Mouse (Mus musculus) intestine, embryonic 15.5 days (tissue): Measurements from ENCODE around the gene Tmem120b. TPM values are rescaled to one million over a fixed set of nuclear protein-coding genes. Genes with fewer than 3 reads are reported as not detected.

Source experiments
- ATAC-seq: fragments of 200-750 bp; cut with Nextera tagmentation; 2 replicates; pipeline ENCODE4 v1.8.0; 2017; ENCODE audit warnings: moderate TSS enrichment, moderate library complexity
- H3K27ac ChIP-seq: fragments of 300-500 bp; sonication (generic); 2 replicates; pipeline ENCODE4 v1.5.1; 2015; ENCODE audit warnings: mild to moderate bottlenecking, inconsistent platforms
- H3K27me3 ChIP-seq: fragments of 300-500 bp; sonication (generic); replicated peaks from 2 replicates; pipeline ENCODE4 v1.6.1; 2015; ENCODE audit warnings: inconsistent platforms
- H3K36me3 ChIP-seq: fragments of 300-500 bp; sonication (generic); 2 replicates; pipeline ENCODE4 v1.6.1; 2015; ENCODE audit warnings: inconsistent platforms
- H3K4me1 ChIP-seq: fragments of 300-500 bp; sonication (generic); replicated peaks from 2 replicates; pipeline ENCODE4 v1.6.1; 2015; ENCODE audit warnings: inconsistent platforms
- H3K4me2 ChIP-seq: fragments of 300-500 bp; sonication (generic); replicated peaks from 2 replicates; pipeline ENCODE4 v1.6.1; 2015; ENCODE audit warnings: mild to moderate bottlenecking, inconsistent platforms
- H3K4me3 ChIP-seq: fragments of 300-500 bp; sonication (generic); replicated peaks from 2 replicates; pipeline ENCODE4 v1.5.1; 2015; ENCODE audit warnings: inconsistent platforms
- H3K9ac ChIP-seq: fragments of 300-500 bp; sonication (generic); 2 replicates; pipeline ENCODE4 v1.6.1; 2015; ENCODE audit warnings: inconsistent platforms
- H3K9me3 ChIP-seq: fragments of 300-500 bp; sonication (generic); 2 replicates; pipeline ENCODE4 v1.6.1; 2016; ENCODE audit warnings: inconsistent platforms
- WGBS: fragments of 180-500 bp; shearing (Covaris S2); methylation state at CpG from one replicate; pipeline ENCODE4 v1.1.7; 2015; 5-methylcytosine and 5-hydroxymethylcytosine counted together
- polyA plus RNA-seq: library from polyadenylated mRNA; unstranded; fragments of >200 nt; fragmentation: Nextera tagmentation; extraction: Ambion mirVana; gene quantifications from 2 replicates; pipeline ENCODE4 v1.2.1, GENCODE M21; 2015

Tmem120b gene
- polyA plus RNA-seq, 1 experiment from 2014 or later, result 10.1 TPM

GRCm38 (mm10) chr5:123076419-123077281 lies 8.4 kb downstream of the Tmem120b start:
- peak overlapping the region; percentile 99 for H3K4me2 ChIP-seq
- H3K9me3 ChIP-seq, result no peaks in the 10 kb centered on the region
- peak overlapping the region; percentile 74 for H3K9ac ChIP-seq
- no peaks in the 10 kb centered on the region for H3K27me3 ChIP-seq
- peak overlapping the region; percentile 74 for H3K4me3 ChIP-seq
- 3% methylated on average over 35 of the region's 35 CpGs for WGBS
- ATAC-seq, result peak; percentile 91
- H3K27ac ChIP-seq, result peak overlapping the region; percentile 40; the same call in 1 of the 2 replicates
- H3K36me3 ChIP-seq, result no peaks in the 10 kb centered on the region
- H3K4me1 ChIP-seq, result peaks cover 18% of the 10 kb centered on the region

GRCm38 (mm10) chr5:123079568-123079967 lies 11.4 kb downstream of the Tmem120b start:
- H3K9me3 ChIP-seq, result no peaks in the 10 kb centered on the region
- H3K9ac ChIP-seq, result no peak overlapping the region
- no peaks in the 10 kb centered on the region for H3K36me3 ChIP-seq
- no peaks in the 10 kb centered on the region for H3K27me3 ChIP-seq
- no peak overlapping the region for H3K4me3 ChIP-seq
- ATAC-seq, result no peak
- H3K4me1 ChIP-seq, result peaks cover 18% of the 10 kb centered on the region
- H3K4me2 ChIP-seq, result no peak overlapping the region
- H3K27ac ChIP-seq, result no peak overlapping the region
- WGBS, result 59% methylated on average over 1 of the region's 1 CpGs

- H3K27ac ChIP-seq, result no peak overlapping the region
- no peaks in the 10 kb centered on the region for H3K36me3 ChIP-seq
- 43% methylated on average over 8 of the region's 8 CpGs for WGBS
- no peak overlapping the region for H3K4me3 ChIP-seq
- no peaks in the 10 kb centered on the region for H3K9me3 ChIP-seq
- H3K4me2 ChIP-seq, result 0 out of 2 replicates have a peak overlapping the region, but pooled peaks have one; percentile 9
- H3K4me1 ChIP-seq, result peaks cover 18% of the 10 kb centered on the region
- no peak overlapping the region for H3K9ac ChIP-seq
- no peaks in the 10 kb centered on the region for H3K27me3 ChIP-seq
- ATAC-seq, result no peak
Observed at GRCm38 (mm10) chr5:123080041-123080440, 11.8 kb downstream of the Tmem120b start.

- Histone ChIP-seq H3K4me2 (no peak overlapping the region), H3K9me3 (no peaks in the 10 kb centered on the region), H3K4me3 (no peak overlapping the region), H3K4me1 (peaks cover 16% of the 10 kb centered on the region), H3K36me3 (no peaks in the 10 kb centered on the region), H3K27me3 (no peaks in the 10 kb centered on the region), H3K27ac (no peak overlapping the region), H3K9ac (no peak overlapping the region)
- no peak for ATAC-seq
- WGBS, result 96% methylated on average over 13 of the region's 13 CpGs
Observed at GRCm38 (mm10) chr5:123080510-123080909, 12.3 kb downstream of the Tmem120b start.

- Histone ChIP-seq H3K4me1 (no peaks in the 10 kb centered on the region), H3K36me3 (no peaks in the 10 kb centered on the region), H3K9ac (no peak overlapping the region), H3K27me3 (no peaks in the 10 kb centered on the region), H3K4me3 (no peak overlapping the region), H3K27ac (no peak overlapping the region), H3K4me2 (no peak overlapping the region), H3K9me3 (no peaks in the 10 kb centered on the region)
- WGBS, result 70% methylated on average over 13 of the region's 13 CpGs
- ATAC-seq, result no peak
Observed at GRCm38 (mm10) chr5:123083340-123084050, 15.3 kb downstream of the Tmem120b start.

GRCm38 (mm10) chr5:123086501-123086900 lies 18.3 kb downstream of the Tmem120b start:
- H3K4me3 ChIP-seq, result no peak overlapping the region
- H3K27ac ChIP-seq, result no peak overlapping the region
- no peak overlapping the region for H3K4me2 ChIP-seq
- WGBS, result 89% methylated on average over 2 of the region's 2 CpGs
- H3K9ac ChIP-seq, result no peak overlapping the region
- H3K36me3 ChIP-seq, result no peaks in the 10 kb centered on the region
- no peaks in the 10 kb centered on the region for H3K9me3 ChIP-seq
- no peak for ATAC-seq
- no peaks in the 10 kb centered on the region for H3K4me1 ChIP-seq
- H3K27me3 ChIP-seq, result no peaks in the 10 kb centered on the region

GRCm38 (mm10) chr5:123088784-123089183 lies 20.6 kb downstream of the Tmem120b start:
- Histone ChIP-seq H3K36me3 (no peaks in the 10 kb centered on the region), H3K27me3 (no peaks in the 10 kb centered on the region), H3K9me3 (no peaks in the 10 kb centered on the region), H3K27ac (no peak overlapping the region), H3K4me1 (no peaks in the 10 kb centered on the region), H3K4me2 (no peak overlapping the region), H3K4me3 (no peak overlapping the region), H3K9ac (no peak overlapping the region)
- ATAC-seq, result no peak
- WGBS, result 94% methylated on average over 4 of the region's 4 CpGs

- no peak for ATAC-seq
- Histone ChIP-seq H3K36me3 (no peaks in the 10 kb centered on the region), H3K9ac (no peak overlapping the region), H3K27me3 (no peaks in the 10 kb centered on the region), H3K4me3 (no peak overlapping the region), H3K4me2 (no peak overlapping the region), H3K27ac (no peak overlapping the region), H3K9me3 (no peaks in the 10 kb centered on the region), H3K4me1 (no peaks in the 10 kb centered on the region)
- 85% methylated on average over 10 of the region's 10 CpGs for WGBS
Observed at GRCm38 (mm10) chr5:123090560-123091306, 22.5 kb downstream of the Tmem120b start.

GRCm38 (mm10) chr5:123093077-123093633 lies 24.9 kb downstream of the Tmem120b start:
- Histone ChIP-seq H3K9ac (no peak overlapping the region), H3K36me3 (no peaks in the 10 kb centered on the region), H3K4me2 (no peak overlapping the region), H3K27ac (no peak overlapping the region), H3K9me3 (no peaks in the 10 kb centered on the region), H3K27me3 (no peaks in the 10 kb centered on the region), H3K4me3 (no peak overlapping the region), H3K4me1 (no peaks in the 10 kb centered on the region)
- WGBS, result 64% methylated on average over 14 of the region's 14 CpGs
- ATAC-seq, result peak; percentile 56; the same call in 1 of the 2 replicates

GRCm38 (mm10) chr5:123094238-123094991 lies 26.2 kb downstream of the Tmem120b start:
- no peak overlapping the region for H3K9ac ChIP-seq
- ATAC-seq, result peak; percentile 68; the same call in 1 of the 2 replicates
- H3K9me3 ChIP-seq, result no peaks in the 10 kb centered on the region
- WGBS, result 74% methylated on average over 25 of the region's 25 CpGs
- H3K27me3 ChIP-seq, result no peaks in the 10 kb centered on the region
- no peak overlapping the region for H3K27ac ChIP-seq
- H3K4me2 ChIP-seq, result no peak overlapping the region
- no peaks in the 10 kb centered on the region for H3K4me1 ChIP-seq
- H3K36me3 ChIP-seq, result no peaks in the 10 kb centered on the region
- no peak overlapping the region for H3K4me3 ChIP-seq

GRCm38 (mm10) chr5:123096299-123096698 lies 28.1 kb downstream of the Tmem120b start:
- no peaks in the 10 kb centered on the region for H3K9me3 ChIP-seq
- H3K27ac ChIP-seq, result no peak overlapping the region
- no peak overlapping the region for H3K4me3 ChIP-seq
- no peak overlapping the region for H3K4me2 ChIP-seq
- H3K27me3 ChIP-seq, result no peaks in the 10 kb centered on the region
- H3K4me1 ChIP-seq, result no peaks in the 10 kb centered on the region
- no peak overlapping the region for H3K9ac ChIP-seq
- 88% methylated on average over 8 of the region's 8 CpGs for WGBS
- no peaks in the 10 kb centered on the region for H3K36me3 ChIP-seq
- no peak for ATAC-seq
